Mouse (Mus musculus) hindbrain, embryonic 15.5 days (tissue): Measurements from ENCODE around the gene Rbfox1. TPM values are rescaled to one million over a fixed set of nuclear protein-coding genes. Genes with fewer than 3 reads are reported as not detected.

Experiments used
- ATAC-seq: fragments of 200-750 bp; cut with Nextera tagmentation; 2 replicates; pipeline ENCODE4 v1.8.0; 2017; ENCODE audit warnings: low read depth, moderate number of reproducible peaks, moderate TSS enrichment; ENCODE audit not compliant: low FRiP score
- H3K27ac ChIP-seq: fragments of 300-500 bp; sonication (generic); replicated peaks from 2 replicates; pipeline ENCODE4 v1.5.1; 2015; ENCODE audit warnings: mild to moderate bottlenecking, inconsistent platforms
- H3K27me3 ChIP-seq: fragments of 300-500 bp; sonication (generic); 2 replicates; pipeline ENCODE4 v1.6.1; 2015; ENCODE audit warnings: control low read depth, inconsistent platforms
- H3K36me3 ChIP-seq: fragments of 300-500 bp; sonication (generic); 2 replicates; pipeline ENCODE4 v1.6.1; 2015; ENCODE audit warnings: control low read depth, inconsistent platforms
- H3K4me1 ChIP-seq: fragments of 300-500 bp; sonication (generic); replicated peaks from 2 replicates; pipeline ENCODE4 v1.6.1; 2015; ENCODE audit warnings: control low read depth, inconsistent platforms
- H3K4me2 ChIP-seq: fragments of 300-500 bp; sonication (generic); 2 replicates; pipeline ENCODE4 v1.6.1; 2015; ENCODE audit warnings: moderate library complexity, mild to moderate bottlenecking, inconsistent platforms
- H3K4me3 ChIP-seq: fragments of 300-500 bp; sonication (generic); 2 replicates; pipeline ENCODE4 v1.5.1; 2015; ENCODE audit warnings: mild to moderate bottlenecking, inconsistent platforms
- H3K9ac ChIP-seq: fragments of 300-500 bp; sonication (generic); 2 replicates; pipeline ENCODE4 v1.6.1; 2015; ENCODE audit warnings: inconsistent platforms
- H3K9me3 ChIP-seq: fragments of 300-500 bp; sonication (generic); 2 replicates; pipeline ENCODE4 v1.6.1; 2016; ENCODE audit warnings: control low read depth, inconsistent platforms
- WGBS: fragments of 180-500 bp; shearing (Covaris S2); methylation state at CpG from one replicate; pipeline ENCODE4 v1.1.7; 2015; 5-methylcytosine and 5-hydroxymethylcytosine counted together
- polyA plus RNA-seq: library from polyadenylated mRNA; unstranded; fragments of >200 nt; fragmentation: Nextera tagmentation; extraction: Ambion mirVana; gene quantifications from 2 replicates; pipeline ENCODE4 v1.2.1, GENCODE M21; 2015

The Rbfox1 gene
- polyA plus RNA-seq, 1 experiment from 2014 or later = 254 TPM

DNA sequence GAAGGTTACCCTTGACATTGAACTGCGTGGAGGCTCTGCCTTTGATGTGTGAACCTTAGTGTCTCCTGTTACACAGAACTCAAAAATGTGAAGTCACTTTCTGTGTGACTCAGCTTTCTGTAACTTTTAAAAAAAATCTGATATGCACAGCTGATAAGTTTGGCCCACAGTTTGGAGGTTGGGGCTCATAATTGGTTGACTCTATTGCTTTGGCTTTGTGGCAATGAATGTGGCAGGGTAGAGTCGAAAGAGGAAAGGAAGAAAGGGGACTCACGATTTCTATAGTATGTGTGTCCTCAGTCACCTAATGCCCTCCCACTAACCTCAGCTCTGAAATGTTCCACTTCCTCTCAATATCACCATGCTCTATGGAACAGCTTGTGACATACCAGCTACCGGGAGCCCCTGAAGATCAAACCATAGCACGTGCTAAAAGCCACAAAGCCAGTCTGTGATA lies 215.3 kb downstream of the Rbfox1 start:
- no peak overlapping the region for H3K9ac ChIP-seq
- H3K9me3 ChIP-seq = no peaks in the 10 kb centered on the region
- no peak overlapping the region for H3K4me3 ChIP-seq
- H3K27me3 ChIP-seq = no peaks in the 10 kb centered on the region
- ATAC-seq = no peak
- no peak overlapping the region for H3K27ac ChIP-seq
- 73% methylated on average over 5 of the region's 5 CpGs for WGBS
- H3K4me1 ChIP-seq = no peaks in the 10 kb centered on the region
- no peaks in the 10 kb centered on the region for H3K36me3 ChIP-seq
- H3K4me2 ChIP-seq = no peak overlapping the region

- Histone ChIP-seq H3K9me3 (no peaks in the 10 kb centered on the region), H3K27me3 (no peaks in the 10 kb centered on the region), H3K27ac (no peak overlapping the region), H3K4me1 (no peaks in the 10 kb centered on the region), H3K4me3 (no peak overlapping the region), H3K4me2 (no peak overlapping the region), H3K9ac (no peak overlapping the region), H3K36me3 (no peaks in the 10 kb centered on the region)
- no peak for ATAC-seq
- 84% methylated on average over 2 of the region's 2 CpGs for WGBS
Measured at GRCm38 (mm10) chr16:6103713-6104112, 218.6 kb downstream of the Rbfox1 start.

- WGBS = 93% methylated on average over 3 of the region's 3 CpGs
- no peak overlapping the region for H3K9ac ChIP-seq
Measured at GRCm38 (mm10) chr16:6110121-6110520, 225.0 kb downstream of the Rbfox1 start.

GRCm38 (mm10) chr16:6113836-6114475 lies 228.8 kb downstream of the Rbfox1 start:
- H3K4me3 ChIP-seq = no peak overlapping the region
- peak overlapping the region; percentile 17; the same call in 1 of the 2 replicates for H3K27ac ChIP-seq
- WGBS = 33% methylated on average over 5 of the region's 5 CpGs
- no peak overlapping the region for H3K9ac ChIP-seq
- 0 out of 2 replicates have a peak, but pooled peaks cover 7% of the 10 kb centered on the region for H3K4me1 ChIP-seq
- H3K36me3 ChIP-seq = no peaks in the 10 kb centered on the region
- H3K9me3 ChIP-seq = no peaks in the 10 kb centered on the region
- no peak for ATAC-seq
- no peaks in the 10 kb centered on the region for H3K27me3 ChIP-seq
- no peak overlapping the region for H3K4me2 ChIP-seq

More at GRCm38 (mm10) chr16:6110121-6110520, 225.0 kb downstream of the Rbfox1 start:
- H3K4me3 ChIP-seq = no peak overlapping the region
- H3K4me2 ChIP-seq = no peak overlapping the region
- 0 out of 2 replicates have a peak, but pooled peaks cover 7% of the 10 kb centered on the region for H3K4me1 ChIP-seq
- H3K27ac ChIP-seq = no peak overlapping the region
- no peaks in the 10 kb centered on the region for H3K27me3 ChIP-seq
- no peaks in the 10 kb centered on the region for H3K36me3 ChIP-seq
- H3K9me3 ChIP-seq = no peaks in the 10 kb centered on the region
- ATAC-seq = no peak

GRCm38 (mm10) chr16:6119472-6119871 lies 234.3 kb downstream of the Rbfox1 start:
- 68% methylated on average over 1 of the region's 1 CpGs for WGBS
- no peak for ATAC-seq
- H3K36me3 ChIP-seq = no peaks in the 10 kb centered on the region
- no peaks in the 10 kb centered on the region for H3K4me1 ChIP-seq
- no peaks in the 10 kb centered on the region for H3K27me3 ChIP-seq
- no peaks in the 10 kb centered on the region for H3K9me3 ChIP-seq
- no peak overlapping the region for H3K9ac ChIP-seq
- no peak overlapping the region for H3K27ac ChIP-seq
- H3K4me3 ChIP-seq = no peak overlapping the region
- H3K4me2 ChIP-seq = no peak overlapping the region

- H3K27ac ChIP-seq = no peak overlapping the region
- no peak overlapping the region for H3K9ac ChIP-seq
- ATAC-seq = no peak
- no peaks in the 10 kb centered on the region for H3K4me1 ChIP-seq
- H3K36me3 ChIP-seq = no peaks in the 10 kb centered on the region
- no peaks in the 10 kb centered on the region for H3K27me3 ChIP-seq
- no peak overlapping the region for H3K4me2 ChIP-seq
- 88% methylated on average over 4 of the region's 4 CpGs for WGBS
- no peaks in the 10 kb centered on the region for H3K9me3 ChIP-seq
- H3K4me3 ChIP-seq = no peak overlapping the region
Measured at GRCm38 (mm10) chr16:6121232-6121631, 236.1 kb downstream of the Rbfox1 start.

GRCm38 (mm10) chr16:6122859-6123258 lies 237.7 kb downstream of the Rbfox1 start:
- Histone ChIP-seq H3K36me3 (no peaks in the 10 kb centered on the region), H3K27me3 (no peaks in the 10 kb centered on the region), H3K9ac (no peak overlapping the region), H3K27ac (no peak overlapping the region), H3K4me1 (no peaks in the 10 kb centered on the region), H3K4me2 (no peak overlapping the region), H3K4me3 (no peak overlapping the region), H3K9me3 (no peaks in the 10 kb centered on the region)
- WGBS = 95% methylated on average over 22 of the region's 22 CpGs
- ATAC-seq = no peak

GRCm38 (mm10) chr16:6128314-6128713 lies 243.2 kb downstream of the Rbfox1 start:
- Histone ChIP-seq H3K36me3 (no peaks in the 10 kb centered on the region), H3K9me3 (no peaks in the 10 kb centered on the region), H3K27me3 (no peaks in the 10 kb centered on the region), H3K9ac (no peak overlapping the region), H3K4me2 (no peak overlapping the region), H3K27ac (no peak overlapping the region), H3K4me3 (no peak overlapping the region), H3K4me1 (no peaks in the 10 kb centered on the region)
- 72% methylated on average over 5 of the region's 5 CpGs for WGBS
- ATAC-seq = no peak

GRCm38 (mm10) chr16:6135016-6135415 lies 249.9 kb downstream of the Rbfox1 start:
- H3K9me3 ChIP-seq = no peaks in the 10 kb centered on the region
- no peaks in the 10 kb centered on the region for H3K27me3 ChIP-seq

GRCm38 (mm10) chr16:6139432-6139831 lies 254.3 kb downstream of the Rbfox1 start:
- no peaks in the 10 kb centered on the region for H3K27me3 ChIP-seq
- peaks cover 21% of the 10 kb centered on the region for H3K4me1 ChIP-seq
- WGBS = 93% methylated on average over 1 of the region's 1 CpGs
- H3K4me3 ChIP-seq = no peak overlapping the region
- no peaks in the 10 kb centered on the region for H3K9me3 ChIP-seq
- H3K9ac ChIP-seq = no peak overlapping the region
- no peak overlapping the region for H3K4me2 ChIP-seq
- ATAC-seq = no peak
- no peak overlapping the region for H3K27ac ChIP-seq
- no peaks in the 10 kb centered on the region for H3K36me3 ChIP-seq

More at GRCm38 (mm10) chr16:6135016-6135415, 249.9 kb downstream of the Rbfox1 start:
- H3K4me1 ChIP-seq = peaks cover 21% of the 10 kb centered on the region
- no peak overlapping the region for H3K9ac ChIP-seq
- H3K4me3 ChIP-seq = no peak overlapping the region
- H3K27ac ChIP-seq = no peak overlapping the region
- H3K4me2 ChIP-seq = no peak overlapping the region
- no peak for ATAC-seq
- WGBS = 64% methylated on average over 7 of the region's 7 CpGs
- H3K36me3 ChIP-seq = no peaks in the 10 kb centered on the region

DNA sequence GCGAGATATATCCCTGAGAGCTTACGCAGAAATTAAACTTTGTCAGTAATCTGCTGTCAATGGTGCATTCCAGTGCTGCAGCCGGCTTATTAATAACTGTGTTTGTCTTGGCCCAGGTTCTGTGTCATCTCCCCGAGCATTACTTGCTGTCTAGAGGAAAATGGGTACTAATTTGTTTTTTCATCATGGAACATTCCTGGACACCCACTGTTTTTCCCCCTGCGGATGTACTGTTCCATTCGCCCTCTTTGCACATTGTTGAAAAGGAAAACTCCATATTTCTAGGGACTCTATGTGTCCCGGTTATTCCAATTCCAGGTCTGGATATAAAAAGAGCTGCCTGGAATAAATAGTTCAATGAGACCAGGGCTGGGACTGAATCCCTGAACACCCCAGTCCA lies 262.8 kb downstream of the Rbfox1 start:
- ATAC-seq = no peak
- Histone ChIP-seq H3K4me3 (no peak overlapping the region), H3K36me3 (no peaks in the 10 kb centered on the region), H3K4me1 (no peaks in the 10 kb centered on the region), H3K27me3 (no peaks in the 10 kb centered on the region), H3K4me2 (no peak overlapping the region), H3K27ac (no peak overlapping the region), H3K9me3 (no peaks in the 10 kb centered on the region), H3K9ac (no peak overlapping the region)
- 52% methylated on average over 7 of the region's 7 CpGs for WGBS

DNA sequence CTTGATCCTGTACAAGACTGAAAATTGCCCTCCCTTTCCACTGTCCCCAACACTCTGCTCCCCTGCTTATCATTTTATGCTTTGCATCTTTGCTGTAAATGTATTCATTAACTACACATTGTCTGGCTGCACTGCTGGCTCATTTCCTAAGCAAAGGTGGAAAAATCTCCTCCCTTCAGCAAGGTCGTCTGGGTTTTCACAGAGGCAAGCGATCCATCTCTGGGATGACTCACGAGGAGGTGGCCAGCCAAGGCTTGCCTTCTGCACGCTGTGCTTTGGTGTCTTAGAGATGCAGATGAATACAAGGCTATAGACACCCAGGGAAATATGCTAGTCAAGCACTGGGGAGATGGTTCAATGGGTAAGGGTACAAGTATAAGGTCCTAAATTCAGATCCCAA lies 264.2 kb downstream of the Rbfox1 start:
- WGBS = 73% methylated on average over 4 of the region's 4 CpGs

GRCm38 (mm10) chr16:6155556-6155955 lies 270.4 kb downstream of the Rbfox1 start:
- Histone ChIP-seq H3K4me3 (no peak overlapping the region), H3K4me2 (no peak overlapping the region), H3K9ac (no peak overlapping the region), H3K36me3 (no peaks in the 10 kb centered on the region), H3K9me3 (no peaks in the 10 kb centered on the region), H3K4me1 (no peaks in the 10 kb centered on the region), H3K27me3 (no peaks in the 10 kb centered on the region), H3K27ac (no peak overlapping the region)
- 81% methylated on average over 2 of the region's 2 CpGs for WGBS
- no peak for ATAC-seq

More for the DNA sequence above, 264.2 kb downstream of the Rbfox1 start:
- Histone ChIP-seq H3K27me3 (no peaks in the 10 kb centered on the region), H3K9ac (no peak overlapping the region), H3K4me3 (no peak overlapping the region), H3K36me3 (no peaks in the 10 kb centered on the region), H3K4me1 (no peaks in the 10 kb centered on the region), H3K4me2 (no peak overlapping the region), H3K27ac (no peak overlapping the region), H3K9me3 (no peaks in the 10 kb centered on the region)
- no peak for ATAC-seq
